Mouse (Mus musculus) erythroblast, embryonic 14.5 days (primary cell): ENCODE measurements around the gene Olfr930. TPM values are rescaled to one million over a fixed set of nuclear protein-coding genes. Genes with fewer than 3 reads are reported as not detected.

ENCODE experiments used
- H3K27me3 ChIP-seq: 2 replicates; pipeline ENCODE4 v1.6.1; 2012; ENCODE audit warnings: inconsistent platforms; ENCODE audit not compliant: control insufficient read depth
- H3K36me3 ChIP-seq: 2 replicates; pipeline ENCODE4 v1.6.1; 2012; ENCODE audit warnings: mild to moderate bottlenecking, inconsistent platforms; ENCODE audit not compliant: control insufficient read depth
- H3K4me1 ChIP-seq: 2 replicates; pipeline ENCODE4 v1.6.1; 2012; ENCODE audit warnings: inconsistent platforms; ENCODE audit not compliant: control insufficient read depth
- H3K4me3 ChIP-seq: replicated peaks from 2 replicates; pipeline ENCODE3; 2012; ENCODE audit warnings: moderate library complexity, mild to moderate bottlenecking, inconsistent platforms
- H3K9me3 ChIP-seq: 2 replicates; pipeline ENCODE4 v1.6.1; 2012; ENCODE audit warnings: low read length, inconsistent platforms, mixed read lengths; ENCODE audit not compliant: control insufficient read depth
- GATA1 ChIP-seq: IDR thresholded peaks from 2 replicates; pipeline ENCODE4 v1.6.1; 2012; ENCODE audit warnings: low read length, inconsistent platforms, mixed read lengths
- TAL1 ChIP-seq: IDR thresholded peaks from 3 replicates; pipeline ENCODE4 v1.6.1; 2012; ENCODE audit warnings: low read length, inconsistent platforms, mixed read lengths
- polyA plus RNA-seq: library from polyadenylated mRNA; stranded (reverse); fragments of >175 nt; gene quantifications from 2 replicates; pipeline ENCODE4 v1.2.3, GENCODE M21; 2012

Olfr930 gene
- not detected in 2 replicates for polyA plus RNA-seq

DNA sequence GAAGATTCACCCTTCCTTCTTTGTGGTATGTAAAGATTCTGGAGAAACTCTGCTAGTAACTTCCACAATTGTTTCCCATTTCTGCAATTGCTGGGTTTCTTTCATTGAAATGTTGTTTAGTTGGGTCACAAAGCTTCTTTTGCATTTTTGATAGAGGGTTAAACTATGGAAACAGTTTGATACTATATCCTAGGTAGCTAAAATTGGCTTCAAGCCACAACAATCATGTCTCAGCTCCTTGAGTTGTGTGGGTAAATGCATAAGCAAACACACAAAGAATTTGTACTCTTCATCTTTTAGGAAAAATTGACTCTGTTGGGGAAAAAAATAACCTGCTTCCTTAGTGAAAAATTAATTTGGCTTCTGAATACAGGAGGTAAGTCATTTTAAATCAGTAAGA lies at the start of gene Olfr930:
Gene Olfr930, plus strand, starts transcription at position 301 of the 400 bp plus-strand sequence.
- peaks cover 2% of the 10 kb centered on the region for H3K9me3 ChIP-seq
- no peaks in the 10 kb centered on the region for H3K36me3 ChIP-seq
- H3K4me1 ChIP-seq = no peaks in the 10 kb centered on the region
- H3K4me3 ChIP-seq = no peak within 1 kb of the TSS
- TF ChIP-seq GATA1 (no peak), TAL1 (no peak)
- H3K27me3 ChIP-seq = no peaks in the 10 kb centered on the region

DNA sequence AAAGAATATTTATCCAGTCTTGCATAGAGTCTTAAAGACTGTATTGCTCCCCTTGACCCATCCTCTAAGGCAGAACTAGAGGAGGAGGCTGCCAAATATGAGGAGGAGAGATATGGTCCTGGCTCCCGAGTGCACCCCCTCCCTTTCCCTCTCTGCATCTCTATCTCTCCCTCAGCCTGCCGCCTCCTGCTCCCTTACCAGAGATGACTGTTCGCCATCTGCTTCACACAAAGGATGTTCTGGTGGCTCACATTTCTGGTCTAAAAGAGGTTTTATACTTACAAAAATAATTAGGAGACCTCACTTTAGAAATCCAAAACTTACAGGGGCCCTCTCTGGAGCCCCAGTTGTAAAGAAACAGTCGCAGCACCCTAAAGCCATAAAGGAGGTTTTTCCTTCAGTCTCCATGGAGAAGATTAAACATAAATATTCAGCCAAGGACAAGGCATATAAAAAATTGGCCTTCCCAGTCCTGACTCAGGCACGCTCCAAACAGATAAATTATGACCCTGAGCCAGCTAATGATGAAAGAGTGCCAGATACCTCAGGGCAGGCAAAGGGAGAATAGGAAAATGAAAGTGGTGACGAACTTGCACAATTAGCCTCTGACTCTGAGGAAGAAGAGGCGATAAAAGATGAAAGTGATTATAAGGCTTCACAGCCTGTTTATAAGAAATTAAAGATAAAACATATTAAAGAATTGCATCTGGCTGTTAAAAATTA lies 24.0 kb downstream of the Olfr930 start:
- Histone ChIP-seq H3K4me3 (no peak overlapping the region), H3K9me3 (peaks cover 6% of the 10 kb centered on the region), H3K27me3 (no peaks in the 10 kb centered on the region), H3K36me3 (no peaks in the 10 kb centered on the region), H3K4me1 (no peaks in the 10 kb centered on the region)
- TF ChIP-seq TAL1 = no peak
- TF ChIP-seq GATA1 = no peak

DNA sequence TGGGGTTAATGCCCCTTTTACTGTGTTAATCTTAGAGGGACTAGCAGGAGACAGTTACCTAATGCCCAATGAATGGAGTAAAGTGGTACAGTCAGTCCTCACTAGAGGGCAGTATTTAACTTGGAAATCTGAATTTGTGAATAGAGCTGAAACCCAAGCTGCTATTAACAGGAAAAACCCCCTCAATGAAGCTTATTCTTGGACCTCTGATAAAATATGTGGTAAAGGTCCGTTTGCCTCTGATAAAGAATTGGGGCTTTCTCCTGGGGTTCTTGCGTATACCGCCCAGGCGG lies 24.5 kb downstream of the Olfr930 start:
- no peaks in the 10 kb centered on the region for H3K36me3 ChIP-seq
- TF ChIP-seq GATA1 = no peak
- no peak for TF ChIP-seq TAL1
- peaks cover 6% of the 10 kb centered on the region for H3K9me3 ChIP-seq
- H3K4me1 ChIP-seq = no peaks in the 10 kb centered on the region
- H3K4me3 ChIP-seq = no peak overlapping the region
- no peaks in the 10 kb centered on the region for H3K27me3 ChIP-seq

DNA sequence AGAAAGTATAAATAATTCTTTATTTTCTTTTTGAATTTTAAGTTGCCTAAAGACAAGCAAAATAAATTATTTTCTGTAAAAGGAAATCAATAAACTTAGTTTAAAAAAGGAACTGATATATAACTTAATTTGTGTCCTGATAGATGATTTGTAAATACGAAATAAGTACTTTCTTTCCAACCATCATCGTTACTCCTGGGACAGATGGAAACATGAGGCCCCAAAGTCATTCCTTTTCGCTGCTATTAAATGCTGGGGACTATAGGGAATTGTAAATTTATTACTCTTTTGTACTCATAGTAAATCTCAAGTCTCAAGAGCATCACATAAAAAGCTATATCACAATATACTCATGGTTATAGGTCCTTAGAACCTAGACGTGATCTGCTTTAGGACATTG lies 42.4 kb downstream of the Olfr930 start, which contains the start of gene Olfr933:
Gene Olfr933, plus strand, starts transcription at position 301 of the 400 bp plus-strand sequence.
- Histone ChIP-seq H3K4me1 (no peaks in the 10 kb centered on the region), H3K4me3 (no peak within 1 kb of the TSS), H3K9me3 (peaks cover 3% of the 10 kb centered on the region; the same call in 1 of the 2 replicates), H3K36me3 (no peaks in the 10 kb centered on the region), H3K27me3 (no peaks in the 10 kb centered on the region)
- TF ChIP-seq GATA1 (no peak), TAL1 (no peak)

Other genes starting within 250 kb of the Olfr930 start
- gene Olfr919, start 226.1 kb upstream of the Olfr930 start, polyA plus RNA-seq = not detected in 2 replicates
- 0.02 and 0.08 TPM in 2 replicates for gene Vwa5a, start 211.5 kb upstream of the Olfr930 start, polyA plus RNA-seq
- not detected in 2 replicates for gene Olfr920, start 177.5 kb upstream of the Olfr930 start, polyA plus RNA-seq
- not detected in 2 replicates for gene Olfr921, start 156.7 kb upstream of the Olfr930 start, polyA plus RNA-seq
- not detected in 2 replicates for gene Olfr922, start 115.2 kb upstream of the Olfr930 start, polyA plus RNA-seq
- gene Olfr923, start 103.3 kb upstream of the Olfr930 start, polyA plus RNA-seq = 0.04 TPM in 1 of 2 replicates, not detected in the other
- gene Olfr924, start 85.4 kb upstream of the Olfr930 start, polyA plus RNA-seq = not detected in 2 replicates
- gene Olfr26, start 74.7 kb upstream of the Olfr930 start, polyA plus RNA-seq = not detected in 2 replicates
- gene Olfr926, start 52.7 kb upstream of the Olfr930 start, polyA plus RNA-seq = not detected in 2 replicates
- gene Olfr933, start 42.5 kb downstream of the Olfr930 start, polyA plus RNA-seq = not detected in 2 replicates
- gene Olfr934, start 58.5 kb downstream of the Olfr930 start, polyA plus RNA-seq = not detected in 2 replicates
- gene Olfr935, start 69.9 kb downstream of the Olfr930 start, polyA plus RNA-seq = not detected in 2 replicates
- gene Olfr146, start 93.6 kb downstream of the Olfr930 start, polyA plus RNA-seq = 0.02 TPM in 1 of 2 replicates, not detected in the other
- not detected in 2 replicates for gene Olfr937, start 135.1 kb downstream of the Olfr930 start, polyA plus RNA-seq
- not detected in 2 replicates for gene Olfr938, start 149.1 kb downstream of the Olfr930 start, polyA plus RNA-seq
- gene Olfr27, start 198.3 kb downstream of the Olfr930 start, polyA plus RNA-seq = not detected in 2 replicates
- gene Olfr943, start 236.5 kb downstream of the Olfr930 start, polyA plus RNA-seq = not detected in 2 replicates